In genomic region chr13:114838535-114838990, GRCm38 (mm10) we compare ENCODE assay signal across 9 mouse cellular contexts. TPM values are rescaled to one million over a fixed set of nuclear protein-coding genes. Genes with fewer than 3 reads are reported as not detected.
DNase-seq lines count a peak whose midpoint lies in the region; ATAC-seq lines count a peak whose summit lies in the region.
"Had no signal": no experiment of that assay in that cellular context is flagged by ENCODE, and none has a peak within 500 bp of the region (broad histone marks: within the 10 kb centered on the region; RNA-seq: fewer than 3 reads in every experiment).

No protein-coding gene starts in this region.

- no peaks in the 10 kb centered on the region for H3K27me3 ChIP-seq in hindbrain, embryonic 12.5 days

- no peak overlapping the region for H3K9ac ChIP-seq in hindbrain, embryonic 12.5 days

- DNase-seq in 3T3-L1 (ENCODE audit: low read depth, low spot score) = peak; percentile 40
- peak; percentile 88 to 92 for DNase-seq in cerebellum, adult 18-20 months
- DNase-seq in frontal cortex, postnatal 36 days (ENCODE audit: low spot score in 2 of 2) = peak; percentile 42 to 64
- peak; percentile 17 for DNase-seq in layer of hippocampus, adult 9-10 months (ENCODE audit: low spot score)
- peak; percentile 55 to 58 for DNase-seq in lung, adult 18-20 months
- DNase-seq in right cerebral cortex, postnatal 14 days = peak; percentile 32

- no peak overlapping the region for H3K4me3 ChIP-seq in hindbrain, embryonic 12.5 days
- H3K4me3 ChIP-seq: erythroblast, embryonic 14.5 days had no signal

- 0 out of 2 replicates have a peak, but pooled peaks cover 1% of the 10 kb centered on the region for H3K36me3 ChIP-seq in hindbrain, embryonic 12.5 days

- H3K4me1 ChIP-seq in hindbrain, embryonic 12.5 days = peaks cover 8% of the 10 kb centered on the region

- 42% methylated on average over 5 of the region's 5 CpGs for WGBS in hindbrain, embryonic 12.5 days

- H3K9me3 ChIP-seq in hindbrain, embryonic 12.5 days (replicated peaks) = no peaks in the 10 kb centered on the region

- peak overlapping the region; percentile 14 for H3K27ac ChIP-seq in hindbrain, embryonic 12.5 days

- no peak overlapping the region for H3K4me2 ChIP-seq in hindbrain, embryonic 12.5 days (replicated peaks)

- peak; percentile 80 for ATAC-seq in hindbrain, embryonic 12.5 days (ENCODE audit: low FRiP score)
- ATAC-seq in erythroid progenitor cell, adult 5-6 weeks (replicated peaks; ENCODE audit: low FRiP score, poor library complexity, severe bottlenecking) = no peak

RNA-seq across cellular contexts. Expression of gene Mocs2, which starts 20.5 kb away (rescaled TPM):
- 80.4 and 84.6 TPM in 2 replicates for polyA plus RNA-seq in hindbrain, embryonic 12.5 days (2016; fragmentation: Nextera tagmentation; extraction: Ambion mirVana)
- 20.5 and 23.8 TPM in 2 replicates for total RNA-seq in erythroid progenitor cell, adult 5-6 weeks (2015; ENCODE audit: low replicate concordance)
- 15.9 and 16.9 TPM in 2 replicates for total RNA-seq in erythroid progenitor cell, adult 5-6 weeks (2017; ENCODE audit: low replicate concordance)

Comparison
In these comparisons a context has a peak if more than half of its experiments do, and no peak if none do; other contexts are left out.
1. DNase-seq: peak in every context shown above with its lines; median percentile 90 in cerebellum, adult 18-20 months; 56 in lung, adult 18-20 months; 53 in frontal cortex, postnatal 36 days; 40 in 3T3-L1; 32 in right cerebral cortex, postnatal 14 days; 17 in layer of hippocampus, adult 9-10 months.